In the genomic region with DNA sequence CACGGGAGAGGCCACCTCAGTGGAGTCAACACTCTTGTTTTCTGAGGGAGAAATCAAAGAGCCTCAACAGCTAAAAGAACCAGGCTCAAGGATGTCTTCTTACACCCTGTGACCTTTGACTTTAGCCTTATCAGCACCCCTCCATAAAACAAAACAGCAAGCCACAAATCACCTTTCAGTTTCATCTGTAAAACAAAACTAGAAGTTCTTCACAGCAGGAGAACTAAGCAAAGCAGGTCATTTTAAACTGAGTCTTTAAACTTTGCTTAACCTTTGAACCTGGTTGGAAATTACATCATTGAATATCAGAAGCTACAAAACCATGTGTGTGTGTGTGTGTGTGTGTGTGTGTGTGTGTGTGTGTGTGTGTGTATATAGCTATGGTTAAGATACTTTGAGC, we compare ENCODE assay signal across 35 mouse cellular contexts. TPM values are rescaled to one million over a fixed set of nuclear protein-coding genes. Genes with fewer than 3 reads are reported as not detected.
DNase-seq lines count a peak whose midpoint lies in the region; ATAC-seq and TF ChIP-seq lines count a peak whose summit lies in the region.
"Had no signal": no experiment of that assay in that cellular context is flagged by ENCODE, and none has a peak within 500 bp of the region (broad histone marks: within the 10 kb centered on the region; RNA-seq: fewer than 3 reads in every experiment).

No protein-coding gene starts in this region.

- H3K27ac ChIP-seq in liver, adult 2 months (replicated peaks; ENCODE audit: insufficient read depth, low read depth, low read length) = 0 out of 2 replicates have a peak overlapping the region, but pooled peaks have one; percentile 29
- no peak overlapping the region for H3K27ac ChIP-seq in hindbrain, embryonic 13.5 days
- H3K27ac ChIP-seq: embryonic facial prominence, embryonic 13.5 days; forebrain, embryonic 12.5 days; heart, adult 2 months; heart, embryonic 15.5 days; limb, embryonic 13.5 days; midbrain, embryonic 13.5 days; stomach, embryonic 15.5 days had no signal

- no peaks in the 10 kb centered on the region for H3K36me3 ChIP-seq in liver, adult 2 months (ENCODE audit: control insufficient read depth, insufficient read depth, low read length)
- no peaks in the 10 kb centered on the region for H3K36me3 ChIP-seq in hindbrain, embryonic 13.5 days
- H3K36me3 ChIP-seq: embryonic facial prominence, embryonic 13.5 days; forebrain, embryonic 12.5 days; heart, embryonic 15.5 days; limb, embryonic 13.5 days; midbrain, embryonic 13.5 days; stomach, embryonic 15.5 days had no signal

- peaks cover 6% of the 10 kb centered on the region for H3K4me1 ChIP-seq in liver, adult 2 months (ENCODE audit: control insufficient read depth, insufficient read depth, low read length)
- H3K4me1 ChIP-seq in hindbrain, embryonic 13.5 days (replicated peaks) = no peaks in the 10 kb centered on the region
- H3K4me1 ChIP-seq: embryonic facial prominence, embryonic 13.5 days; limb, embryonic 13.5 days; midbrain, embryonic 13.5 days had no signal

- DNase-seq in liver, adult 2 months (ENCODE audit: extremely low read depth, low read depth, low spot score) = peak; percentile 87
- DNase-seq in liver = no peak
- DNase-seq in induced T-regulatory cell, adult 2 months (ENCODE audit: low read depth) = peak; percentile 78
- DNase-seq in large intestine, adult 2 months (ENCODE audit: low read depth, low spot score) = peak; percentile 55
- DNase-seq in yolk sac, embryonic 10.5 days (ENCODE audit: low spot score) = peak; percentile 50
- DNase-seq in ovary, adult 18-20 months (ENCODE audit: low spot score) = no peak
- DNase-seq in heart, postnatal 14 days = no peak
- DNase-seq: adrenal gland, adult 8-10 months; cerebellum, adult 18-20 months; cerebellum, postnatal 14 days; gastrocnemius, postnatal 25 days; heart, adult 2 months; kidney, postnatal 25 days; lung, adult 2 months; lung, postnatal 14 days; retina, postnatal 1 day; thymus, adult 18-20 months; thymus, postnatal 4 days had no signal

- H3K27me3 ChIP-seq in liver, adult 2 months (ENCODE audit: control insufficient read depth, insufficient read depth, low read length) = no peaks in the 10 kb centered on the region
- no peaks in the 10 kb centered on the region for H3K27me3 ChIP-seq in hindbrain, embryonic 13.5 days
- H3K27me3 ChIP-seq: embryonic facial prominence, embryonic 13.5 days; forebrain, embryonic 12.5 days; heart, embryonic 15.5 days; limb, embryonic 13.5 days; midbrain, embryonic 13.5 days; stomach, embryonic 15.5 days had no signal

- no peak for TF ChIP-seq POLR2A in liver, adult 2 months (IDR thresholded peaks at IDR 0.05; ENCODE audit: extremely low read depth, insufficient read depth, low read length)

- H3K9ac ChIP-seq in liver, adult 2 months (ENCODE audit: low read depth, low read length) = no peak overlapping the region
- no peak overlapping the region for H3K9ac ChIP-seq in hindbrain, embryonic 13.5 days
- H3K9ac ChIP-seq: embryonic facial prominence, embryonic 13.5 days; forebrain, embryonic 12.5 days; heart, embryonic 15.5 days; limb, embryonic 13.5 days; midbrain, embryonic 13.5 days; stomach, embryonic 15.5 days had no signal

- H3K9me3 ChIP-seq in hindbrain, embryonic 13.5 days = no peaks in the 10 kb centered on the region
- H3K9me3 ChIP-seq: embryonic facial prominence, embryonic 13.5 days; forebrain, embryonic 12.5 days; heart, embryonic 15.5 days; limb, embryonic 13.5 days; midbrain, embryonic 13.5 days; stomach, embryonic 15.5 days had no signal

- ATAC-seq in hindbrain, embryonic 13.5 days (ENCODE audit: low FRiP score) = no peak
- ATAC-seq: midbrain, embryonic 13.5 days had no signal

- H3K4me2 ChIP-seq in hindbrain, embryonic 13.5 days = no peak overlapping the region
- H3K4me2 ChIP-seq: embryonic facial prominence, embryonic 13.5 days; forebrain, embryonic 12.5 days; heart, embryonic 15.5 days; limb, embryonic 13.5 days; midbrain, embryonic 13.5 days; stomach, embryonic 15.5 days had no signal

- 2% methylated on average over 1 of the region's 1 CpGs for WGBS in liver, adult 2 months
- WGBS in large intestine, adult 2 months = 0% methylated on average over 1 of the region's 1 CpGs
- 9% methylated on average over 1 of the region's 1 CpGs for WGBS in hindbrain, embryonic 13.5 days

- no peaks in the 10 kb centered on the region for H3K79me2 ChIP-seq in liver, adult 2 months (ENCODE audit: control insufficient read depth, insufficient read depth, low read length)

- TF ChIP-seq CTCF in liver, adult 2 months (IDR thresholded peaks at IDR 0.05; ENCODE audit: low read depth, low read length) = no peak

- intact Hi-C loops in heart, postnatal 14 days (cut with DNase I) = no loop called here

- H3K4me3 ChIP-seq in liver, adult 2 months (ENCODE audit: insufficient read depth, low read depth, low read length) = no peak overlapping the region
- no peak overlapping the region for H3K4me3 ChIP-seq in hindbrain, embryonic 13.5 days
- H3K4me3 ChIP-seq: embryonic facial prominence, embryonic 13.5 days; erythroblast, embryonic 14.5 days; forebrain, embryonic 12.5 days; heart, adult 2 months; heart, embryonic 15.5 days; limb, embryonic 13.5 days; midbrain, embryonic 13.5 days; stomach, embryonic 15.5 days had no signal

RNA-seq across cellular contexts. Expression of a gene that starts 18.9 kb away (rescaled TPM):
- 1.0 and 1.7 TPM in 2 replicates for total RNA-seq in liver, adult 2 months (2014; rRNA removed)
- polyA plus RNA-seq in liver, adult 2 months (2012; rRNA removed) = 0.88 and 1.0 TPM in 2 replicates
- 134 and 160 TPM in 2 replicates for polyA plus RNA-seq in large intestine, adult 2 months (2012; rRNA removed)
- total RNA-seq in heart, postnatal 14 days (2021) = 1 to 10 TPM; 6.2 to 6.4 TPM
- 148 and 152 TPM in 2 replicates for polyA plus RNA-seq in hindbrain, embryonic 13.5 days (2015; fragmentation: Nextera tagmentation; extraction: Ambion mirVana)

RNA-seq across cellular contexts. Expression of a gene that starts 47.7 kb away (rescaled TPM):
- under 0.01 TPM in 1 of 2 replicates, not detected in the other for total RNA-seq in liver, adult 2 months (2014; rRNA removed)
- not detected in 2 replicates for polyA plus RNA-seq in liver, adult 2 months (2012; rRNA removed)
- 0.02 and 0.26 TPM in 2 replicates for polyA plus RNA-seq in large intestine, adult 2 months (2012; rRNA removed)
- under 1 TPM; 0.10 to 0.14 TPM for total RNA-seq in heart, postnatal 14 days (2021)
- polyA plus RNA-seq in hindbrain, embryonic 13.5 days (2015; fragmentation: Nextera tagmentation; extraction: Ambion mirVana) = not detected in 2 replicates
- total RNA-seq: hematopoietic stem cell, adult 5-6 weeks; layer of hippocampus, adult 8-10 months; left cerebral cortex, adult 18-20 months; left cerebral cortex, postnatal 25 days; megakaryocyte, adult 5-6 weeks; MEL; monocyte, adult 5-6 weeks had no signal
- polyA plus RNA-seq: erythroblast, embryonic 14.5 days; forebrain, embryonic 12.5 days; kidney, embryonic 14.5 days; limb, embryonic 13.5 days; midbrain, embryonic 13.5 days; neural tube, embryonic 11.5 days; stomach, embryonic 15.5 days had no signal

Comparison
In these comparisons a context has a peak if more than half of its experiments do, and no peak if none do; other contexts are left out.
1. DNase-seq: peak in liver, adult 2 months (single experiment), induced T-regulatory cell, adult 2 months (single experiment), large intestine, adult 2 months (single experiment) and yolk sac, embryonic 10.5 days (single experiment); none in liver (single experiment), ovary, adult 18-20 months (single experiment) and heart, postnatal 14 days (0 of 2).
2. RNA of a gene that starts 18.9 kb away (polyA plus RNA-seq): 148 to 152 TPM in hindbrain, embryonic 13.5 days and 134 to 160 TPM in large intestine, adult 2 months; 0.88 to 1.0 TPM in liver, adult 2 months; every median in the first group is over 10 times any median in the second.